Mouse (Mus musculus): ENCODE results near the gene Plxnc1. TPM values are rescaled to one million over a fixed set of nuclear protein-coding genes. Genes with fewer than 3 reads are reported as not detected.

Plxnc1 gene
- polyA plus RNA-seq, 1 experiment, result 1.3 TPM

DNA sequence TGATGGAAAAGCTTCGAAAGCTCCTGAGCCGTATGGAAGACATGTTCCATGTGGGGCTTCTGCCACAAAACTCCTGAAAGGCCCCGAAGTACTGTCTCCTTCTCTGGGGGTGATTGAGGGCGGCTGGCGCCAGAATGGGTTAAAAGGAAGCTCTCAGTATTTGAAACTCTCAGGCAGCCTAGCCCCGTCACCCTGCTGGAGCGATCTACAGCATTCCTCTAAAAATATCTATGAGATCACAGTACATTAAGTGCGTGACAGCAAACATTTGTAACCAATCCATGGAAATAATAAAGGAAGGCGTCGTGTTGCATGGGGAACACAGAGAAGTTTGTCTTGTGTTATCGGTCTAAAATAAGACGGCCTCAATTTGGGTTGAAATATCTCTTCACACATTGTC lies 118.2 kb downstream of the Plxnc1 start:
- no peak overlapping the region for H3K27ac ChIP-seq (ENCODE audit: insufficient read depth, low read length)
- no peak overlapping the region for H3K4me3 ChIP-seq (ENCODE audit: low read depth, low read length)
- TF ChIP-seq POLR2A (IDR thresholded peaks at IDR 0.05; ENCODE audit: insufficient read depth, low read length) (no peak), EP300 (IDR thresholded peaks at IDR 0.05; ENCODE audit: insufficient read depth, low read depth, low read length) (no peak), CTCF (IDR thresholded peaks at IDR 0.05; ENCODE audit: low read depth, low read length) (no peak)
- no peaks in the 10 kb centered on the region for H3K9me3 ChIP-seq (replicated peaks; ENCODE audit: control insufficient read depth, insufficient read depth, low read length, poor library complexity, severe bottlenecking)
- no peaks in the 10 kb centered on the region for H3K4me1 ChIP-seq (ENCODE audit: control insufficient read depth, insufficient read depth, low read length)
- no peaks in the 10 kb centered on the region; the same call in 1 of the 2 replicates for H3K27me3 ChIP-seq (ENCODE audit: control insufficient read depth, insufficient read depth, low read length, poor library complexity, severe bottlenecking)
- H3K9ac ChIP-seq (ENCODE audit: low read depth, poor library complexity, severe bottlenecking), result no peak overlapping the region
- no peaks in the 10 kb centered on the region for H3K36me3 ChIP-seq (ENCODE audit: control insufficient read depth, insufficient read depth, low read length, poor library complexity, severe bottlenecking)

DNA sequence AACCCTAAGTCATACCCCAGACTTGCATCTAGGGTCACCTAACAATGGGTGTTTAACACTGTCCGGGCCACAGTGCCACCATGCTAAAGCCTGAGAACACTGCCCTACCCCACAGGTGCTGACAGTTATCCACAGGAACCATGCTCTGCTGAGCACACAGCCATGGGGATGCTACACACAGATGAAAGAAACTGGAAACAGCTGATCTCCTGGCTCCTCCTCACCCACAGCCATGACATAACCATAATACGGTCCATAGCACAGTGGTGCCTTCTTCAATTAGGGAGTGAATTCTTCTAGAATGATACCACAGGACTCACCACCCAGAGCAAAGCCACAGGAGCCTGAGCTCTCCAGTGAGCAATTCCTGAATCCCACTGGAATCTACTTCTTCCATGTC lies 118.7 kb downstream of the Plxnc1 start:
- no peaks in the 10 kb centered on the region for H3K9me3 ChIP-seq (replicated peaks; ENCODE audit: control insufficient read depth, insufficient read depth, low read length, poor library complexity, severe bottlenecking)
- H3K4me1 ChIP-seq (ENCODE audit: control insufficient read depth, insufficient read depth, low read length), result no peaks in the 10 kb centered on the region
- H3K9ac ChIP-seq (ENCODE audit: low read depth, poor library complexity, severe bottlenecking), result no peak overlapping the region
- no peaks in the 10 kb centered on the region for H3K36me3 ChIP-seq (ENCODE audit: control insufficient read depth, insufficient read depth, low read length, poor library complexity, severe bottlenecking)
- H3K27me3 ChIP-seq (ENCODE audit: control insufficient read depth, insufficient read depth, low read length, poor library complexity, severe bottlenecking), result no peaks in the 10 kb centered on the region; the same call in 1 of the 2 replicates
- no peak for TF ChIP-seq CTCF (IDR thresholded peaks at IDR 0.05; ENCODE audit: low read depth, low read length)
- no peak for TF ChIP-seq EP300 (IDR thresholded peaks at IDR 0.05; ENCODE audit: insufficient read depth, low read depth, low read length)
- no peak for TF ChIP-seq POLR2A (IDR thresholded peaks at IDR 0.05; ENCODE audit: insufficient read depth, low read length)
- no peak overlapping the region for H3K4me3 ChIP-seq (ENCODE audit: low read depth, low read length)
- no peak overlapping the region for H3K27ac ChIP-seq (ENCODE audit: insufficient read depth, low read length)

DNA sequence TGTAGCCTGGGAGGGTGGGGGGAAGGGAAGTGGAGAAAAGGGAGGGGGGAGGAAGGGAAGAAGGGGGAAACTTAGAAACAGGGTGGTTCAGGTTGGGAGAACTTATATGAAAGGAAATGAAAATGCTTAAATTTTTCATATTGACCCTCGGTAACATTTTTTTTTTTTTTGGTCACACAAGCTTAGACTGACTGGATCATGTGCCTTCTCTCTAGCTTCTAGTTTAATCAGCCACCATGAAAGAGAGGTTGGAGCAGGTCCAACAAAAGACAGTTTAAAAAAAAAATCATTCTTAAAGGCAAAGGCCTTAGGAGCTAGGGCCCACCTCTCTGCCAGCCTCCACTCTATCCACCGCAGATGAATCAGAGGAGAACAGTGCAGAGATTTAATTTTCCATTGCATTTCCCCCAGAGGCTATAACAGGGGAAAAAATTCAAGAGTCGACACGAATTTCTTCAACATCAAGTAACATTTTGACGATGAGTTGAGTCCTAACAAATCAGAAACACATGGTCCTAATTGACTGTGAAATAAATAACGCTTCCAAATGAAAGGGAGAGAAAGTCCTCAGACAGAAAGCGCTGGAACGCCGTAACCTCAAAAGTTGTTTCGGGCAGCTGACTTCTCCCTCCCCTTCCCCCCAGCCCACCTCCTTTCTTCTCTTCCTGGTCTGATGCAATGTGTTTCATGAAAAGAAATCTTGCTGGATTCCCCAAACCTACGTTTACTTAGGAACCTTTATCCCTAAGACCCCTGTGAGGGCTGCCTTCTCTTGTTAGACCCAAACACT lies 120.5 kb downstream of the Plxnc1 start:
- H3K9me3 ChIP-seq (replicated peaks; ENCODE audit: control insufficient read depth, insufficient read depth, low read length, poor library complexity, severe bottlenecking), result no peaks in the 10 kb centered on the region
- H3K27me3 ChIP-seq (ENCODE audit: control insufficient read depth, insufficient read depth, low read length, poor library complexity, severe bottlenecking), result no peaks in the 10 kb centered on the region
- no peak overlapping the region for H3K27ac ChIP-seq (ENCODE audit: insufficient read depth, low read length)
- TF ChIP-seq EP300 (IDR thresholded peaks at IDR 0.05; ENCODE audit: insufficient read depth, low read depth, low read length), result no peak
- H3K4me3 ChIP-seq (ENCODE audit: low read depth, low read length), result no peak overlapping the region
- no peaks in the 10 kb centered on the region for H3K4me1 ChIP-seq (ENCODE audit: control insufficient read depth, insufficient read depth, low read length)
- no peaks in the 10 kb centered on the region for H3K36me3 ChIP-seq (ENCODE audit: control insufficient read depth, insufficient read depth, low read length, poor library complexity, severe bottlenecking)
- no peak overlapping the region for H3K9ac ChIP-seq (ENCODE audit: low read depth, poor library complexity, severe bottlenecking)

DNA sequence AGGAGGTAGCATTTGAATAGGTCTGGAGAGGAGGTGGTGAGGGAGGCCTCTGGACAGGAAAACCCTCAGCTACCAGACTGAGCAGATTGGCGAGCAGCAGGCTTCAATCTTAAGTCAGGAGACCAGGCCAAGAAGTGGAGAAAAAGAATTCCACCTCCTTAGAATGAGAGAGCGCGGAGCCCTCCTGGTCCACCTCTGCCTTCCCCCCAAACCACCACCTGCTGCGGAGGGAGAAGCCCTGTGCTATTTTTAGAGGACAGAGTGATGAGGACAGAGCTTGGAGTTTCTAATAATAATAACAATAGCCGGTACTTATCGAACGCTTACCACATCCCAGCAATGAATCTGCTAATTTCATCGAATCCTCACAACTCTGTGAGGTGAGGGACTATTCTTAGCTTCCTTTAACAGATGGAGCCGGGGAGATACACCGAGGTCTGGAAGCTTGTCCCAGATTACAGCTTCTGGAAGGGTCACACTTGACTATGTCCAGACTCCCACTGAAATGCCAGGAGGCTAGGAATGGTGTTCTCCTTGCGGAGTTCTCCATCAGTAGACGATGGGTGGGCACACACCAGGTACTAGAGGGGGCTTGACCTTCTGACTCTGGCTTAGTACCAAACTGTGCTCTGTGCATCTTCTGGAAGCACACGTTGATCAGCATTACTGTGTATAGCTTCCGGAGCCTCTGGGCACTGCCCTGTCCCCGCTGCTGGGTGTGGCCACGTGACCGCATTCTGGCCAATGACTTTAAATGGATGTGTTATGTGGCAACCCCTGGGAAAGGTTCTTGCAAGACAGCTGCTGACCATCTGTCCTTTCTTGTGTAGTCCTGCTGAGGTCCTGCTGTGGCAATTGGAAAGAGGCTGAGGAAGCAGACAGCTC lies 125.6 kb downstream of the Plxnc1 start:
- no peak overlapping the region for H3K27ac ChIP-seq (ENCODE audit: insufficient read depth, low read length)
- no peaks in the 10 kb centered on the region; the same call in 1 of the 2 replicates for H3K27me3 ChIP-seq (ENCODE audit: control insufficient read depth, insufficient read depth, low read length, poor library complexity, severe bottlenecking)
- no peak overlapping the region for H3K9ac ChIP-seq (ENCODE audit: low read depth, poor library complexity, severe bottlenecking)
- no peaks in the 10 kb centered on the region for H3K36me3 ChIP-seq (ENCODE audit: control insufficient read depth, insufficient read depth, low read length, poor library complexity, severe bottlenecking)
- no peaks in the 10 kb centered on the region for H3K9me3 ChIP-seq (replicated peaks; ENCODE audit: control insufficient read depth, insufficient read depth, low read length, poor library complexity, severe bottlenecking)
- H3K4me3 ChIP-seq (ENCODE audit: low read depth, low read length), result no peak overlapping the region
- TF ChIP-seq POLR2A (IDR thresholded peaks at IDR 0.05; ENCODE audit: insufficient read depth, low read length), result no peak
- no peak for TF ChIP-seq CTCF (IDR thresholded peaks at IDR 0.05; ENCODE audit: low read depth, low read length)
- TF ChIP-seq EP300 (IDR thresholded peaks at IDR 0.05; ENCODE audit: insufficient read depth, low read depth, low read length), result no peak
- H3K4me1 ChIP-seq (ENCODE audit: control insufficient read depth, insufficient read depth, low read length), result no peaks in the 10 kb centered on the region

DNA sequence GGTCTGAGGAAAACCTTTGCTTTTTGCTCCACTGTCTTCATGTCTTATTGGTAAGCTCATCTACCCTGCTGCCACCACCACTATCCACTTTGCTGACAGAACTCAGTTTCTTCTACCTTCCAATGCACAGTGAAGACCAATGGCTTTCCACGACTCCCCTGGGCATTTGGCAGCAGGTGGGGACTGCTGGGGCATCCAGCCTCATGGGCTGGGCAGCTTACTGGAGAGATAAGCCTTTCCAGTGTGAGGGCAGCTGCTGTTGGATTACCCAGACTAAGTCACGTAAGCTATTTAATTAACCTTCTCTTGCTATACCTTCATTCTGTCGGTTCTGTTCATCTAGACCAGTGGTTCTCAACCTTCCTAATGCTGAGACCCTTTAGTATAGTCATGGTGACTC lies 126.5 kb downstream of the Plxnc1 start:
- TF ChIP-seq CTCF (IDR thresholded peaks at IDR 0.05; ENCODE audit: low read depth, low read length), result no peak
- no peak for TF ChIP-seq EP300 (IDR thresholded peaks at IDR 0.05; ENCODE audit: insufficient read depth, low read depth, low read length)
- no peak for TF ChIP-seq POLR2A (IDR thresholded peaks at IDR 0.05; ENCODE audit: insufficient read depth, low read length)
- Histone ChIP-seq H3K36me3 (ENCODE audit: control insufficient read depth, insufficient read depth, low read length, poor library complexity, severe bottlenecking) (no peaks in the 10 kb centered on the region), H3K27me3 (ENCODE audit: control insufficient read depth, insufficient read depth, low read length, poor library complexity, severe bottlenecking) (no peaks in the 10 kb centered on the region; the same call in 1 of the 2 replicates), H3K4me3 (ENCODE audit: low read depth, low read length) (no peak overlapping the region), H3K9me3 (replicated peaks; ENCODE audit: control insufficient read depth, insufficient read depth, low read length, poor library complexity, severe bottlenecking) (no peaks in the 10 kb centered on the region), H3K9ac (ENCODE audit: low read depth, poor library complexity, severe bottlenecking) (no peak overlapping the region), H3K27ac (ENCODE audit: insufficient read depth, low read length) (no peak overlapping the region), H3K4me1 (ENCODE audit: control insufficient read depth, insufficient read depth, low read length) (no peaks in the 10 kb centered on the region)
